In genomic region chr1:160044237-160045021, GRCm38 (mm10) we compare ENCODE assay signal across 8 mouse cellular contexts. TPM values are rescaled to one million over a fixed set of nuclear protein-coding genes. Genes with fewer than 3 reads are reported as not detected.
DNase-seq lines count a peak whose midpoint lies in the region; ATAC-seq and TF ChIP-seq lines count a peak whose summit lies in the region.

4930523C07Rik (plus strand) TSS chr1:160044382.

- H3K4me3 ChIP-seq in brown adipose tissue, adult 24 weeks (ENCODE audit: insufficient read depth, low read depth, low read length), result peak within 1 kb of the TSS; percentile 66
- peak within 1 kb of the TSS; percentile 42 for H3K4me3 ChIP-seq in forebrain, embryonic 12.5 days (replicated peaks)

- CTCF ChIA-PET in Patski (lab: Charles Lee), result interaction anchor here (0.7 to 2.7 kb wide), 9 partner anchors 9 to 116 kb away, joined by 3 to 14 read pairs (median 4); no protein-coding TSS in a partner anchor

- H3K27ac ChIP-seq in brown adipose tissue, adult 24 weeks (replicated peaks; ENCODE audit: low read depth, low read length), result peak within 1 kb of the TSS; percentile 92
- no peak within 1 kb of the TSS for H3K27ac ChIP-seq in forebrain, embryonic 12.5 days

- ATAC-seq in Patski, result peak; percentile 93
- ATAC-seq in forebrain, embryonic 12.5 days (ENCODE audit: low FRiP score), result no peak

- no peaks in the 10 kb centered on the region for H3K27me3 ChIP-seq in Patski
- H3K27me3 ChIP-seq in forebrain, embryonic 12.5 days, result peaks cover 3% of the 10 kb centered on the region

- peak; percentile 94 for TF ChIP-seq CTCF in Patski (IDR thresholded peaks at IDR 0.05)

- DNase-seq in Patski (ENCODE audit: low read depth, low spot score), result no peak
- peak; percentile 82 for DNase-seq in heart, postnatal 25 days (ENCODE audit: low spot score)
- DNase-seq in large intestine, adult 2 months (ENCODE audit: low read depth, low spot score), result peak; percentile 45
- peak; percentile 37 for DNase-seq in mesoderm, embryonic 11.5 days (ENCODE audit: low read depth, low spot score)
- peak; percentile 75 for DNase-seq in spleen, adult 12 weeks (ENCODE audit: low spot score)
- DNase-seq in frontal cortex, postnatal 36 days (ENCODE audit: low spot score in 2 of 2), result no peak

- peaks cover 36% of the 10 kb centered on the region for H3K4me1 ChIP-seq in brown adipose tissue, adult 24 weeks (ENCODE audit: control insufficient read depth, insufficient read depth, insufficient read length, low read length)
- H3K4me1 ChIP-seq in forebrain, embryonic 12.5 days, result peaks cover 8% of the 10 kb centered on the region

- peak within 1 kb of the TSS; percentile 73 for H3K4me2 ChIP-seq in forebrain, embryonic 12.5 days

- no peaks in the 10 kb centered on the region for H3K36me3 ChIP-seq in forebrain, embryonic 12.5 days (replicated peaks)

- in situ Hi-C loops in Patski (cut with MboI; ENCODE audit: low pct_unique_long_range_greater_than_20kb), result no loop called here

- WGBS in forebrain, embryonic 12.5 days, result 3% methylated on average over 33 of the region's 33 CpGs
- under 1% methylated on average over 33 of the region's 33 CpGs for WGBS in large intestine, adult 2 months

- peak within 1 kb of the TSS; percentile 13; the same call in 1 of the 2 replicates for H3K9ac ChIP-seq in forebrain, embryonic 12.5 days

- intact Hi-C loops in heart, postnatal 25 days (cut with DNase I), result loop anchor here (5.0 kb wide), 2 partner anchors 67 to 122 kb away; no protein-coding TSS in a partner anchor

- POLR2A ChIA-PET in Patski (lab: Charles Lee), result interaction anchor here (1.6 kb wide), 1 partner anchor 66 kb away, joined by 4 read pairs; no protein-coding TSS in a partner anchor

- no peaks in the 10 kb centered on the region for H3K9me3 ChIP-seq in forebrain, embryonic 12.5 days

RNA-seq across cellular contexts. Expression of gene 4930523C07Rik, which starts in this region (rescaled TPM):
- polyA plus RNA-seq in Patski (2021), result 33.1 TPM
- polyA plus RNA-seq in brown adipose tissue, adult 24 weeks (2012; ENCODE audit: insufficient read depth, insufficient read length, missing spikeins), result 11.0 and 15.0 TPM in 2 replicates
- 1.0 and 1.5 TPM in 2 replicates for polyA plus RNA-seq in forebrain, embryonic 12.5 days (2016; fragmentation: Nextera tagmentation; extraction: Ambion mirVana)
- total RNA-seq in heart, postnatal 25 days (2021), result 10 to 100 TPM; 19.2 to 20.2 TPM
- polyA plus RNA-seq in large intestine, adult 2 months (2012; rRNA removed), result 3.2 and 3.8 TPM in 2 replicates

Comparison
In these comparisons a context has a peak if more than half of its experiments do, and no peak if none do; other contexts are left out.
1. DNase-seq: peak in heart, postnatal 25 days (single experiment), large intestine, adult 2 months (single experiment), mesoderm, embryonic 11.5 days (single experiment) and spleen, adult 12 weeks (single experiment); none in Patski (single experiment) and frontal cortex, postnatal 36 days (0 of 2).